ENCODE assay signal across 8 mouse cellular contexts in genomic region chr1:156997476-156998305, GRCm38 (mm10). TPM values are rescaled to one million over a fixed set of nuclear protein-coding genes. Genes with fewer than 3 reads are reported as not detected.
DNase-seq lines count a peak whose midpoint lies in the region; ATAC-seq and TF ChIP-seq lines count a peak whose summit lies in the region.

No protein-coding gene starts in this region.

- no peak for TF ChIP-seq POLR2A in myocyte (IDR thresholded peaks at IDR 0.05; ENCODE audit: insufficient read length, low read depth)

- H3K36me3 ChIP-seq in hindbrain, embryonic 10.5 days, result no peaks in the 10 kb centered on the region
- no peaks in the 10 kb centered on the region for H3K36me3 ChIP-seq in myocyte (ENCODE audit: control insufficient read depth, insufficient read depth)

- DNase-seq in left cerebral cortex, postnatal 4 days, result peak; percentile 65
- DNase-seq in left cerebral cortex, postnatal 10 days (ENCODE audit: extremely low spot score in 1 of 2, low spot score in 2 of 2), result no peak
- peak; percentile 74 for DNase-seq in ZHBTc4 (ENCODE audit: low read depth, low spot score)
- DNase-seq in hindbrain, embryonic 10.5 days (ENCODE audit: low spot score), result peak; percentile 74
- no peak for DNase-seq in left cerebral cortex, adult 2 months (ENCODE audit: extremely low spot score in 1 of 2, low spot score in 2 of 2)
- no peak for DNase-seq in heart, postnatal 25 days (ENCODE audit: low spot score)

- H3K79me2 ChIP-seq in myocyte (ENCODE audit: control insufficient read depth, insufficient read depth), result no peaks in the 10 kb centered on the region

- intact Hi-C loops in left cerebral cortex, postnatal 4 days (cut with DNase I), result no loop called here
- intact Hi-C loops in left cerebral cortex, postnatal 10 days (cut with DNase I), result no loop called here
- intact Hi-C loops in left cerebral cortex, adult 2 months (cut with DNase I), result loop anchor here (2.0 to 5.0 kb wide), 3 partner anchors 59 to 230 kb away; partner anchors contain the start of gene Ralgps2
- intact Hi-C loops in heart, postnatal 25 days (cut with DNase I), result no loop called here

- no peaks in the 10 kb centered on the region for H3K9me3 ChIP-seq in hindbrain, embryonic 10.5 days

- H3ac ChIP-seq in myocyte (ENCODE audit: control insufficient read depth, insufficient read length), result no peak overlapping the region

- peak overlapping the region; percentile 85 for H3K27ac ChIP-seq in hindbrain, embryonic 10.5 days
- no peak overlapping the region; the same call in 1 of the 2 replicates for H3K27ac ChIP-seq in left cerebral cortex, adult 2 months

- H3K4me2 ChIP-seq in myocyte (ENCODE audit: low read depth), result peak overlapping the region; percentile 54

- H3K27me3 ChIP-seq in hindbrain, embryonic 10.5 days (ENCODE audit: insufficient read depth, poor library complexity, severe bottlenecking), result no peaks in the 10 kb centered on the region
- H3K27me3 ChIP-seq in myocyte (ENCODE audit: control insufficient read depth, insufficient read depth, insufficient read length), result no peaks in the 10 kb centered on the region

- no peak for TF ChIP-seq CTCF in left cerebral cortex, adult 2 months (IDR thresholded peaks at IDR 0.05)

- ATAC-seq in erythroblast, adult 5-6 weeks (replicated peaks; ENCODE audit: low FRiP score, poor library complexity, severe bottlenecking), result no peak

- 35% methylated on average over 12 of the region's 12 CpGs for WGBS in hindbrain, embryonic 10.5 days

- H3K4me1 ChIP-seq in hindbrain, embryonic 10.5 days (replicated peaks), result peaks cover 63% of the 10 kb centered on the region

- H3K4me3 ChIP-seq in hindbrain, embryonic 10.5 days, result no peak overlapping the region
- H3K4me3 ChIP-seq in myocyte, result no peak overlapping the region
- H3K4me3 ChIP-seq in left cerebral cortex, adult 2 months, result no peak overlapping the region

TF ChIP-seq in myocyte, 11 proteins besides CTCF, POLR2A, EP300 and RAD21:
- TF ChIP-seq USF1 (IDR thresholded peaks at IDR 0.05; ENCODE audit: low read depth) (peak; percentile 44), MYOD1 (IDR thresholded peaks at IDR 0.05; ENCODE audit: control insufficient read depth in 1 of 3, insufficient read length in 2 of 3, low read depth in 2 of 3) (peak; percentile 7 to 63 (median 53)), MYOG (IDR thresholded peaks at IDR 0.05; ENCODE audit: control insufficient read depth in 1 of 3, insufficient read depth in 1 of 3, insufficient read length in 2 of 3, low read depth in 2 of 3) (peak in 1 of 3 experiments; percentile 70), TCF12 (IDR thresholded peaks at IDR 0.05; ENCODE audit: insufficient read depth, poor library complexity, severe bottlenecking) (peak; percentile 61), REST (IDR thresholded peaks at IDR 0.05; ENCODE audit: insufficient read depth, insufficient read length) (no peak), TCF3 (IDR thresholded peaks at IDR 0.05; ENCODE audit: insufficient read length, low read depth) (peak; percentile 62), CEBPB (IDR thresholded peaks at IDR 0.05; ENCODE audit: insufficient read depth, poor library complexity, severe bottlenecking) (peak; percentile 11; the same call in 1 of the 2 replicates), SRF (IDR thresholded peaks at IDR 0.05; ENCODE audit: control insufficient read depth, insufficient read length, low read depth) (no peak), E2F4 (IDR thresholded peaks at IDR 0.05; ENCODE audit: insufficient read depth) (no peak)

RNA-seq across cellular contexts. Expression of gene Ralgps2, which starts 58.3 kb away (rescaled TPM):
- total RNA-seq in left cerebral cortex, postnatal 4 days (2021), result 10 to 100 TPM; 82.8 to 98.0 TPM
- total RNA-seq in left cerebral cortex, postnatal 10 days (2021), result 10 to 100 TPM; 55.7 to 58.3 TPM
- polyA plus RNA-seq in hindbrain, embryonic 10.5 days (2016; fragmentation: Nextera tagmentation; extraction: Ambion mirVana), result 80.4 and 85.0 TPM in 2 replicates
- polyA plus RNA-seq in myocyte (2012; fragmentation: generic; extraction: Trizol), result 7.8 TPM
- 10 to 100 TPM; 40.5 to 43.2 TPM for total RNA-seq in left cerebral cortex, adult 2 months (2021)
- 10 to 100 TPM in 1 of 2 experiments, 1 to 10 TPM in 1; 8.6 to 10.4 TPM for total RNA-seq in heart, postnatal 25 days (2021)
- 2.1 and 3.6 TPM in 2 replicates for total RNA-seq in erythroblast, adult 5-6 weeks (2015; ENCODE audit: low replicate concordance)
- 3.1 and 6.6 TPM in 2 replicates for total RNA-seq in erythroblast, adult 5-6 weeks (2017; ENCODE audit: low replicate concordance)

Comparison
In these comparisons a context has a peak if more than half of its experiments do, and no peak if none do; other contexts are left out.
1. DNase-seq: peak in left cerebral cortex, postnatal 4 days (single experiment), ZHBTc4 (single experiment) and hindbrain, embryonic 10.5 days (single experiment); none in left cerebral cortex, postnatal 10 days (0 of 2), left cerebral cortex, adult 2 months (0 of 2) and heart, postnatal 25 days (single experiment).